Mouse (Mus musculus): ENCODE measurements around the gene Plekha6. TPM values are rescaled to one million over a fixed set of nuclear protein-coding genes. Genes with fewer than 3 reads are reported as not detected.
"Not testable (repeated sequence)": the region's sequence is repeated elsewhere in the genome, so short reads cannot be mapped to it uniquely, and the experiment has no call there.

The Plekha6 gene
- total RNA-seq, 2 experiments from 2014 or later, result 54.8 to 65.7 TPM

- no peak for DNase-seq (ENCODE audit: low spot score in 2 of 2)
These were observed 147.2 kb downstream of the Plekha6 start for GRCm38 (mm10) chr1:133311240-133311639.

GRCm38 (mm10) chr1:133311946-133312345, 147.9 kb downstream of the Plekha6 start:
- DNase-seq (ENCODE audit: low spot score in 2 of 2), result peak; percentile 66 to 70

- DNase-seq (ENCODE audit: low spot score in 2 of 2), result peak; percentile 69 to 77
These were observed 150.4 kb downstream of the Plekha6 start for GRCm38 (mm10) chr1:133314364-133314763.

- no peak for DNase-seq (ENCODE audit: low spot score in 2 of 2)
These were observed 151.8 kb downstream of the Plekha6 start for GRCm38 (mm10) chr1:133315775-133316174.

- no peak for DNase-seq (ENCODE audit: low spot score in 2 of 2)
These were observed 152.6 kb downstream of the Plekha6 start for GRCm38 (mm10) chr1:133316577-133316976.

- no peak for DNase-seq (ENCODE audit: low spot score in 2 of 2)
These were observed 153.1 kb downstream of the Plekha6 start for GRCm38 (mm10) chr1:133317149-133317548.

- DNase-seq (ENCODE audit: low spot score in 2 of 2), result peak; percentile 40 to 47
These were observed 157.4 kb downstream of the Plekha6 start, which contains the start of gene Kiss1 for GRCm38 (mm10) chr1:133321267-133321925. Gene Kiss1 (plus strand): TSS chr1:133321875.

- DNase-seq (ENCODE audit: low spot score in 2 of 2), result no peak
These were observed 159.3 kb downstream of the Plekha6 start for GRCm38 (mm10) chr1:133323333-133323732.

GRCm38 (mm10) chr1:133325951-133326350, 161.9 kb downstream of the Plekha6 start:
- DNase-seq (ENCODE audit: low spot score in 2 of 2), result no peak

- DNase-seq (ENCODE audit: low spot score in 2 of 2), result no peak
These were observed 163.1 kb downstream of the Plekha6 start for GRCm38 (mm10) chr1:133327094-133327493.

GRCm38 (mm10) chr1:133328299-133328795, 164.3 kb downstream of the Plekha6 start:
- DNase-seq (ENCODE audit: low spot score in 2 of 2), result no peak

GRCm38 (mm10) chr1:133328896-133329637, 165.1 kb downstream of the Plekha6 start:
- peak in 1 of 2 experiments; percentile 41 for DNase-seq (ENCODE audit: low spot score in 2 of 2)

GRCm38 (mm10) chr1:133329638-133329964, 165.6 kb downstream of the Plekha6 start:
- no peak for DNase-seq (ENCODE audit: low spot score in 2 of 2)

- peak in 1 of 2 experiments; percentile 31 for DNase-seq (ENCODE audit: low spot score in 2 of 2)
These were observed 167.1 kb downstream of the Plekha6 start for GRCm38 (mm10) chr1:133331142-133331541.

GRCm38 (mm10) chr1:133332656-133333430, 168.8 kb downstream of the Plekha6 start:
- DNase-seq (ENCODE audit: low spot score in 2 of 2), result no peak

GRCm38 (mm10) chr1:133333937-133334336, 169.9 kb downstream of the Plekha6 start:
- DNase-seq (ENCODE audit: low spot score in 2 of 2), result no peak

GRCm38 (mm10) chr1:133340403-133340802, 176.4 kb downstream of the Plekha6 start:
- DNase-seq (ENCODE audit: low spot score in 2 of 2), result not testable (repeated sequence)

GRCm38 (mm10) chr1:133344357-133344756, 180.3 kb downstream of the Plekha6 start:
- DNase-seq (ENCODE audit: low spot score in 2 of 2), result no peak

- DNase-seq (ENCODE audit: low spot score in 2 of 2), result no peak
These were observed 182.5 kb downstream of the Plekha6 start for GRCm38 (mm10) chr1:133346531-133346930.

GRCm38 (mm10) chr1:133347226-133347625, 183.2 kb downstream of the Plekha6 start:
- DNase-seq (ENCODE audit: low spot score in 2 of 2), result no peak

GRCm38 (mm10) chr1:133347693-133348520, 183.9 kb downstream of the Plekha6 start:
- DNase-seq (ENCODE audit: low spot score in 2 of 2), result no peak
